Mouse (Mus musculus): ENCODE data around the gene Pln. TPM values are rescaled to one million over a fixed set of nuclear protein-coding genes. Genes with fewer than 3 reads are reported as not detected.

The Pln gene
- polyA plus RNA-seq, 1 experiment from 2014 or later = 1.1 TPM

Other genes with a start within 250 kb of the Pln start
- gene Cep85l, start 42.3 kb downstream of the Pln start, polyA plus RNA-seq (2014; fragmentation: Nextera tagmentation; extraction: Ambion mirVana) = 8.0 and 8.3 TPM in 2 replicates